Mouse (Mus musculus): ENCODE data around the gene Nfya.

GRCm38 (mm10) chr17:48372987-48373386 lies 36.7 kb downstream of the Nfya start:
- TF ChIP-seq CTCF (IDR thresholded peaks at IDR 0.05; ENCODE audit: control insufficient read depth, insufficient read depth, insufficient replicate concordance, low read depth, low read length) = no peak
- TF ChIP-seq POLR2A (IDR thresholded peaks at IDR 0.05; ENCODE audit: control insufficient read depth, low read depth, low read length) = no peak

All from testis, adult 2 months (tissue).